Mouse (Mus musculus) kidney, adult 9 months (tissue): ENCODE data around the gene Gnaz.
"Not testable (repeated sequence)": the region's sequence is repeated elsewhere in the genome, so short reads cannot be mapped to it uniquely, and the experiment has no call there.

ENCODE experiments used
- DNase-seq: peaks from one replicate; pipeline ENCODE4 v3.0.0; 2022

The Gnaz gene

DNA sequence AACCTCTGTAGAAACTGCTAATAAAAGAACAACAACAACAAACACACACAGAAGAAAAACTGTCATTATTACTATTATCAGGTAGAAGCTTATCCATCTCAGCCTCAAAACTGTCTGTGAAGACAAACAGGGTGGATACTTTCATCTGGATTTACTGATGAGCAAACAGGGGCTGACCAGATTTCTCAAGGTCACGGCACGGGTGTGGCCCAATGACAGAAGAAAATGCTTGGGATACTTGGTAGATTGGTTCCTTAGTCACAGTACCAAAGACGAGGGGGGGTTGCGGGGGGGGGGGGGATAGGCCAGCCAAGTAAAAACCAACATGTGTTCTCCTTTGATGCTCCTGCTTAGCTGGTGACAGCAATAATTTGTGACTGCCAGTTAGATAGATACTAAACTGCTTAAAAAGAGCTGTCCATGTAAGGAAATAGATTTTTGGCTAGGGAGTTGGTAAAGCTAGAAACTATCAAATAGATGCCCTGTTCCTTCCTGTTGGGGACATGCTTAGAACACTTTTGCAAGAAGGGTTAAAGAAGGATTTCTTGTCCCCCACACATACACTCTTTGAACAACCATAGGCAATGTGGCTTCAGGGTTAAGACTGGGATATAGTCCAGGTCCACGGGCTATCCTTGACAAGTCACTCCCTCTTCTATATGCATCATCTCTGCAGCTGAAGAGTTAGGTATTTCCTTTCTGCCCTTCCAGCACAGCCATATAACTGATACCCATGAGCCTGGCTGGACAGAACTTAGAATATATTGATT lies 64.6 kb downstream of the Gnaz start:
- DNase-seq = no peak

DNA sequence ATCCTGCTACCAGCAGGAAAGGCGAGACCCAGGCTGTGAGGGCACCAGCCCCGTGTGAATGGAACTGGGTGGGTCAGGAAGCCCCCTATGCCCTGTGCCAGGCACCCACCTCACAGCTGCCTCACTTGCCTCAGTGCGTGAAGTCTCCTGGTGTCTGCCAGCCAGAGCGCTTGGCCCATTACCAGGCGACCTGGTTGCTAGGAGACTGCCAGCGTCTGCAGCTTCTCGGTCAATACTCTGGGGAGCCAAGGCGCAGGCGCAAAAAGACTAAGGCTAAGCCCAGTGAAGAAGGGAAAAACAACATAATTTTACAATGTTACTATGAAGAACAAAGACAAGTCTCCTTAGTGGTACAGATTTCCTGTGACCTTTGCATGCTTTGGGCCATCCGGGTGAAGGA lies 65.4 kb downstream of the Gnaz start, which contains the start of gene Rsph14:
TSS of gene Rsph14 (minus strand) at position 192 of the 400 bp plus-strand sequence.
- peak; percentile 94 for DNase-seq

DNA sequence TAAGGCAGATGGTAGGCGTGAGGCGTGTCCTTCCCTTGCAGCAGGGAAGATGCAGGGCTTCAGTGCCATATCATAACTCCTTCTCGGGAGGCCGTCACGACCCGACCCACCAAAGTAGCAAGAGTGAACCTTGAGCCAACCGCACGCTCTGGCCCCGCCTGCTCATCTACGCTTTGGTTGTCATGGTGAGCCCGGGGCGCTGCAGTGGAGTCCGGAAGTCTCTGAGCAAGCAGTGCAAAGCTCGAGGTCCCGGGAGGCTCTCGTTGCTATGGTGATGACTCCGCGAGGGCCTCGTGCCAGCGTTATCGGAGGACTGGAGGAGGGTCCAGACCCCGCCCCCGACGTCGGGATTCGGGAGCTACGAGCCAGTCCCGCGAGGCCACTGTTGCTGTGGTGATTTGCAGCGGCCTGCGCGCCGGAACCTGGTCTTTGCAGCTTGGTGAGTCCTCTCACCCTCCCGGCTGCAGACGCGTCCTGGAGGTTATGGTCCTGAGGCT lies 70.0 kb downstream of the Gnaz start, which contains the start of gene Rab36:
TSS of gene Rab36 (plus strand) at position 176 of the 497 bp plus-strand sequence.
- peak; percentile 97 for DNase-seq

- DNase-seq = not testable (repeated sequence)
Measured at GRCm38 (mm10) chr10:75042060-75042459, 75.1 kb downstream of the Gnaz start.

DNA sequence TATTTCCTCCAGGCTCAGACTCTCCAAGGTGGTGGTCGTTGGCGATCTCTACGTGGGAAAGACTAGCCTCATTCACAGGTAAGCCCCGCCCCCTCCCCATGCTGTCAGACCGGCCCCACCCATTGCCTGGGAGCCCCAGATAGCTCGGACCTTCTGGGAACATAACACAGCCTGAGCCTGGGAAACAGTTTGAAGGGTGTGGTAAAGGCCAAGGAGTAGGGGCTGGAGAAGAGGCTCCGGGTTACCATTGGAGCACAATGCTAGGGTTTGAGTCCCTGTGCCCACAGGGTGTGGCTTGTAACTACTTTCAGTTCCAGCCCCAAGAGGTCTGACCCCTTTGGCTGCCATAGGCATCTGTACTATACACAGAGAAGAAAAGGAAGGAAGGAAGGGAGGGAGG lies 77.5 kb downstream of the Gnaz start:
- DNase-seq = no peak

DNA sequence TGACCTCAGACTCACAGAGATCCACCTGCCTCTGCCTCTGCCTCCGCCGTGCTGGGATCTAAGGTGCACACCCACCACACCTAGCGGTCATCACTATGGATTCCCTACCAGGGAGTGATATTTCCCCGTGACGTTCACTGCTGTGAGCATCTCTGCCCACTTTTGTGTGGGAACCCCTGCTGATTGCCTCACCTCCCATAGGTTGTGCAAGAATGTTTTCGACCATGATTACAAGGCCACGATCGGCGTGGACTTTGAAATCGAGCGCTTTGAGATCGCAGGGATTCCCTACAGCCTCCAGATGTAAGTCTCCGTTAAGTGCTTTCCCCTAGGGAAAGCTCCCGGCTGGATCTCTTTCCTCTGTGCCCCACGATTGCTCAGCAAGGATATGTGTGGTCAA lies 78.9 kb downstream of the Gnaz start:
- DNase-seq = no peak

- no peak for DNase-seq
Measured at GRCm38 (mm10) chr10:75048711-75049110, 81.7 kb downstream of the Gnaz start.

- no peak for DNase-seq
Measured at GRCm38 (mm10) chr10:75051364-75052074, 84.5 kb downstream of the Gnaz start.

- DNase-seq = peak; percentile 81
Measured at GRCm38 (mm10) chr10:75052902-75053301, 85.9 kb downstream of the Gnaz start.

DNA sequence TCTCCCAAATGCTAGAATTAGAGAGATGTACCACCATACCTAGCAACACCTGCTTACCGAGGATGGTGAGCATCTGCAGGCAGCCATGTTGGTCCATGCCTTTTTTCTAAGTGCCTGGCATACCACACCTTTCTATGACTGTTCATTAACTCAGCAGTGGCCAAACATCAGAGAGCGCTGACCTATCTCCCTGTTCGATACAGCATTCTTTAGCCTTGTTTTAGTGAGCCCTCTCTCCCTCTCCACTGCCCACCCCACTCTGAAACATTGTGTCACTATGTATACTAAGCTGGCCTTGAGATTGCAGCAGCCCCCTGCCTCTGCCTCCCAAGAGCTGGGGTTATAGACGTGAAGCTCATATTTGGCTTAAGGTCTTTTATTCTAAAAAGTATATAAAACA lies 86.7 kb downstream of the Gnaz start:
- DNase-seq = peak; percentile 62

DNA sequence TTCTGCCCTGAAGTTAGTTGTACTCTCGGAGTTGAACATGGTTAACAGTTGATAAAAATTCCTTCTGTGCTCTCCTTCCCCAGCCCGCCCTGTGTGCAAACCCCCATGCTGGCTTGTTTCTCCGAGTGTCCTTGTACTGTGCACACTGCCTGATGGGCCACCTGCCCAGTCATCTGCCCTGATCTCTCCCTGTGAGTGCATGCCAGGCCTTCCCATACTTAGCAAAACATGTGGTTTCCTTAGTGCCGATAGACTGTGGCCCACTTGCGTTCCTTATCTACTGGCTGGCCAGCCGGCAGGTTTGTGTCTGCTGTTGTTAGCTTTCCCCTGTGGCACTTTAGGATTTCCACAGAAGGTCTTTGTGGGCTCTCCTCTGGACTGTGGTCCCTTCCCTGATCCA lies 87.1 kb downstream of the Gnaz start:
- no peak for DNase-seq

DNA sequence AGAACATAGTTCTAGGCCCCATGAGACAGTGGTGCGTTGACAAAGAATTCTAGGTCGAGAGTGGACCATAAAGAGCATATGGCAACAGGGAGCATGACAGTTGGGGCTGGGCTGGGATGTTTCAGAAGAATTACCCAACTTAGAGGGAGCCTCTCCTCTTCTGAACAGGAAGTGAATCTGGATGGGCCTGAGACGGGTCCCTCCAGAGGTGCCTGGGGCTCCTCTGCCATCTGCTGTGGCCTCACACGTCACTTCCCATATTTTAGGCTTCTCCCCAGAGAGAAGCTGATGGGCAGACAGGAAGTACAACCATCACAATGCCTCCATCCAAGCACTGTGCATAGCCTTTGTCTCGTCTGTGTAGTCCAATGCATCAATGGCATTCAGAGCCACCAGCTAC lies 88.7 kb downstream of the Gnaz start:
- DNase-seq = no peak

GRCm38 (mm10) chr10:75056255-75056654 lies 89.3 kb downstream of the Gnaz start:
- peak; percentile 62 for DNase-seq

DNA sequence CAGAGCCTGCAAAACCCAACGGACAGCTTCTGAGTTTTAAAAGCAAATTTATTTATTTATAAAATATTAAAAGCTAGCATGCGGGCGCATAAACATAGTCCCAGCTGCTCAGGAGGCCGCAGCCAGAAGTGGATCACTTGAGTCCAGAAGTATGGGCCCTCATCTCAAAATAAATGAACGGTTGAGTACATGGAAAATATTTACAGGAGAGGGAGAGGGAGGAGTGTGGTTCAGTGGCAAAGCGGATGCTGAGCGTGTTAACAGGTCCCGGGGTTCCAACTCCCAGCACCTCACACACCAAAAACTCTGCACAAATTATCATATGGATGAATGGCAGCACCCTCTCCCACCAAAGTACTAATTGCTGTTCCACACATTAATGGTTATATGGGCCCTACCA lies 91.4 kb downstream of the Gnaz start:
- no peak for DNase-seq

- no peak for DNase-seq
Measured at GRCm38 (mm10) chr10:75058761-75059395, 91.9 kb downstream of the Gnaz start.

DNA sequence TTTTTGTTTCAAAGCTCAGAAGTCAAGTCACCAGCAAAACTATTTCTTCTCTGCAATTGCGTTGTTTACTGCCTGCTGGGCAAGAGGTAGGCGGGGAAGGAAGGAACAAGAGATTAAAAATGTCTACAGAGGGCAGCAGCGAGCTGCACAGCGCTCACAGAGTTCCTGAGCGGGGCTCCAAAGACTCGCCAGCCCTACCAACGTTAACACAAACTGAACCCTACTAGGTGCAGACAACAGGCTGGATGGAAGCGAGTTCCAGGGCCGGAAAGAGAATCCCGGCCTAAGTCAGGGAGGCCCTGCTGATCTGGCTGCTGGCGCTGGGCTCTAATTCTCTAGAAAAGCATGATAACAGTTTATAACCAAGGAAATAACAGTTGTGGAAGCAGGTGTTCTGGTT lies 92.4 kb downstream of the Gnaz start:
- peak; percentile 86 for DNase-seq

DNA sequence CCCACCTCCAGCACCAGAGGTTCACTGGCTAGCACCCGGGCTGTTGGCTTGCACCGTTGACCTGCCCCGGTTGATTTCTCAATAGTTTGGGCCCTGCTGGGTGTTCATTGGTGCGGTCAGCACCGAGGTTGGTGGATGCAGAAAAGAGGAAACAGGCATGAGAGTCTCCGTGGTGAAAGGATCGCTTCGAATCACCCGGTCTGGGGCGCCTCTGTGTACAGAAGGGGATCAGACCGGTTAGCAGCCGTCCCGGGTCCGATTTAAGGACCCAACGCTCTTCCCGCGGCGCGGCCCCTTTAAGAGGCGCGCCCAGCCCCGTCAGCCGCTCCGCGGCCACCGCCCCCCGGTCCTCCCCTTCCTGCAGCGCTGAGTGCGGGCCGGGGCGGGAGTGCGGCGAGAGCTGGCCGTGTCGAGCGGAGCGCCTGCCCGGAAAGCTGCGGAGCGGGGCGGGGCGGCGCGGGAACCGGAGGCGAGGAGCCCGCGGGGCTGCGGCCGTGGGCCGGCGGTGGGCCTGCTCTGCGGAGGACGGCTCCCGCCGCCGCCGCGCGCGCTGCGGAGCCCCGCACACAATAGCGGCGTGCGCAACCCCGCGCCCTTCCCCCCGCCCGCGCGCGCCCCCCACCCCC lies 93.4 kb downstream of the Gnaz start, which contains the start of gene Bcr:
TSS of gene Bcr (plus strand) at position 376 of the 626 bp plus-strand sequence.
- DNase-seq = peak; percentile 74

DNA sequence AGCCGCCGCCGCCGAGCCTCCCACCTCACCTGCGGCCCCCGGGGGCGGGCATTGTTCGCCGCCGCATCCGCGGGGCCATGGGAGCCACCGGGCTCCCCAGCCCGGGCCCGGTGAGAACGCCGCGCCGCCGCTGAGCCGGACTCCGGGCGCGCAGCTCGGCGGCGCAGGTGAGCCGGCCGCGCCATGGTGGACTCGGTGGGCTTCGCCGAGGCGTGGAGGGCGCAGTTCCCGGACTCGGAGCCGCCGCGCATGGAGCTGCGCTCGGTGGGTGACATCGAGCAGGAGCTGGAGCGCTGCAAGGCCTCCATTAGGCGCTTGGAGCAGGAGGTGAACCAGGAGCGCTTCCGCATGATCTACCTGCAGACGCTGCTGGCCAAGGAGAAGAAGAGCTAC lies 93.9 kb downstream of the Gnaz start:
- DNase-seq = no peak

DNA sequence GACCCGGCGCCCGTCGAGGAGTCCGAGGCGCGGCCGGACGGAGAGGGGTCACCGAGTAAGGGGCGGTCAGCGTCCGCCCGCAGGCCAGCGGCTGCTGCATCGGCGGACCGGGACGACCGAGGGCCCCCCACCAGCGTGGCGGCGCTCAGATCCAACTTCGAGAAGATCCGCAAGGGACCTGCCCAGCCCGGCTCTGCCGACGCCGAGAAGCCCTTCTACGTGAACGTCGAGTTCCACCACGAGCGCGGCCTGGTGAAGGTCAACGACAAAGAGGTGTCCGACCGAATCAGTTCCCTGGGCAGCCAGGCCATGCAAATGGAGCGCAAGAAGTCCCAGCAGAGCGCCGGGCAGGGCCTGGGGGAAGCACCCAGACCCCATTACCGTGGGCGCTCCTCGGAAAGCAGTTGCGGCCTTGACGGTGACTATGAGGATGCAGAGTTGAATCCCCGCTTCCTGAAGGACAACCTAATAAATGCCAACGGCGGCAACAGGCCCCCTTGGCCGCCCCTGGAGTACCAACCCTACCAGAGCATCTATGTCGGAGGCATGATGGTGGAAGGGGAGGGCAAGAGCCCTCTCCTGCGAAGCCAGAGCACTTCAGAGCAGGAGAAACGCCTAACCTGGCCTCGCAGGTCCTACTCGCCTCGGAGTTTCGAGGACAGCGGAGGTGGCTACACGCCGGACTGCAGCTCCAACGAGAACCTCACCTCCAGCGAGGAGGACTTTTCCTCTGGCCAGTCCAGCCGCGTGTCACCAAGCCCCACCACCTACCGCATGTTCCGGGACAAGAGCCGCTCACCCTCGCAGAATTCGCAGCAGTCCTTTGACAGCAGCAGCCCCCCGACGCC lies 94.6 kb downstream of the Gnaz start:
- DNase-seq = peak; percentile 44

GRCm38 (mm10) chr10:75062189-75062561 lies 95.2 kb downstream of the Gnaz start:
- DNase-seq = peak; percentile 40

DNA sequence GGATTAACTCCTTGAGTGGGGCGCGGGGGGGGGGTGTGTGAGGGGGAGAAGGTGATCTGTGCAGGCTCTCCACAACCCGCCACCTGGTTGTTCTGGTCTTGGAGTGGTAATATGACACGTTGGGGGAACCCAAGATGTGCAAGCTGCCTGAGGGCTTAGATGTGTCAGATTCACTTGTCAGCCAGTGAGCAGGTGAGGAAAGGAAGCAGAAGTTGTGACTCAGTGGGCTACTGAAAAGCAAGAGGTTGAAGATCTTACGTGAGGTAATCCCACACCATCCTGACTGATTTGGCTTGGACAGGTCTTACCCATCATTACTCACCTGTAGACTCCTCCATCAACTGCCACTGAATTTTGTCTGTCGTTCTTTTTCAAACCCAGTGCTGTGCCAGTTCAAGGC lies 95.6 kb downstream of the Gnaz start:
- no peak for DNase-seq
